Mouse (Mus musculus): ENCODE results near the gene Ctsh. TPM values are rescaled to one million over a fixed set of nuclear protein-coding genes. Genes with fewer than 3 reads are reported as not detected.
"Not testable (repeated sequence)": the region's sequence is repeated elsewhere in the genome, so short reads cannot be mapped to it uniquely, and the experiment has no call there.

Gene Ctsh
- 10 to 100 TPM; 11.5 to 13.8 TPM for total RNA-seq (2021)

DNA sequence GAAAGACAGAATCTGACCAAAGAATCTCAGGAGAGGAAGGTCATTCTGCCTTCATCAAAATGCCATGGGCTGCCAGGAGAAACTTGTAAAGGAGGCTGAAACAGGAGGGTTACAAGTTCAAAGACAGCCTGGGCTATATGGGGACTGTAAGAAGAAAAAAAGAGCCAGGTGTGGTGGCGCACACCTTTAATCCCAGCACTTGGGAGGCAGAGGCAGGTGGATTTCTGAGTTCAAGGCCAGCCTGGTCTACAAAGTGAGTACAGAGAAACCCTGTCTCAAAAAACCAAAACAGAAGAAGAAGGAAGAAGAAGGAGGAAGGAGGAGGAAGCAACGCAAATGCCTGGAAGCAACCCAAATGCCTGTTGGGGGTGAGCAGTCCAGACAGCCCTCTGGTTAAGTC lies at the start of gene Ctsh:
Ctsh (plus strand) TSS at position 301 of the 400 bp plus-strand sequence.
- DNase-seq = no peak

- no peak for DNase-seq
Measured at GRCm38 (mm10) chr9:90006432-90006831, 47.5 kb upstream of the Ctsh start.

GRCm38 (mm10) chr9:90007094-90007493 lies 46.9 kb upstream of the Ctsh start:
- DNase-seq = no peak

- no peak for DNase-seq
Measured at GRCm38 (mm10) chr9:90008138-90008537, 45.8 kb upstream of the Ctsh start.

- no peak for DNase-seq
Measured at GRCm38 (mm10) chr9:90011849-90012248, 42.1 kb upstream of the Ctsh start.

DNA sequence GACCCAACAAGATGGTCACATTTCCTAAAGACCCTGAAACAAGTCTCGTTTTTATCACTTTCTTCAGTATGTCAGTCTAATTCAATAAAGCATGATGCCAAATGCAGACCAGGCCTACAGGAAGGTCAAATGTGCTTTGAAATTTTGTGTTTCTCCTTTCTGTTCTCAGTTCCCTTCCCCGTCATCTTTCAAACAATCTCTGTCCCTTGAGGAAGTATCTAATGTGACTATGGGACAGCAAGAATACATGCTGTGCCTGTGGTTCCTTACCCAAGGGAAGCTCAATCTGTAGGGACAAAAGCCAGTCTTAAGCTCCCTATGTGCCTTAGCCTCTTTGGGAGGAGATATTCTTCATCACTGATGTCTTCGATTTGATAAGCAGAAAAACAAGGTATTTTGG lies 39.3 kb upstream of the Ctsh start:
- DNase-seq = no peak

GRCm38 (mm10) chr9:90016204-90016603 lies 37.7 kb upstream of the Ctsh start:
- no peak for DNase-seq

GRCm38 (mm10) chr9:90020866-90021265 lies 33.1 kb upstream of the Ctsh start:
- peak; percentile 61 to 66 for DNase-seq

DNA sequence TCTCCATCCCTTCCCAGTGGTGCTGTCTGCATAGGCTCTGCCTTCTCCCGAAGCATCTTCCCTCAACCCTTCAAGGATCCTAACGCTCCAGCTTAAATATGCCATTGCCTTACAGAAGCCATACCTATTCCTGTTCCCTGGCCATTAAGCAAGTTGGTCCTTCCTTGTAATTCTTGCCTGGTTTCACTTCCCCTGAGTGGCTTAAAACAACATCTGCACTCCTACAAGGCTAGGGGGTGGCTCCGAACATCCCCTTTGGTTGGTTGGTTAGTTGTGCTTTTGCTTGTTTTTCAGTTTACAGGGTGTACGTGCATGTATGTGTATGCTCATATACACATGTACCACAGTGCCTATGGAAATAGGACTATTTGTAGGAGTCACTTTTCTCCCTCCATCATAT lies 32.5 kb upstream of the Ctsh start:
- DNase-seq = no peak

DNA sequence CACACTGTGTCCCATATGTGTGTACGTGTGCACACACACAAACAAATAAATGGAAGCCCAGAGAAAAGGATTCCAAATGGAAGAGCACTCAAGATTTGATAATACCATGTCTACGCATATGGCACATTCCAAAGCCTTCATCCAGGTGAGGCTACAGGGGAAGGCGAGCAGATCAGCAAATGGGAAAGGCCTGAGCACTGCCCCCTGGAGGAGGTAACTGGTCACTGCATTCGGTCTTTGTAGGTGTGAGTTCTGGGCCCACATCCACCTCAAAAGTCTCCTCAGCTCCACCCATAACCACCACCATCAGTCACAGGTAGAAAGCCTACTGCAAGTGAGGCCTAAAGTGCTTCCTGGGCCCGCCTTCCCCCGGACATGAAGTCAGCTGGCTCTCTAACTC lies 26.2 kb upstream of the Ctsh start:
- no peak for DNase-seq

DNA sequence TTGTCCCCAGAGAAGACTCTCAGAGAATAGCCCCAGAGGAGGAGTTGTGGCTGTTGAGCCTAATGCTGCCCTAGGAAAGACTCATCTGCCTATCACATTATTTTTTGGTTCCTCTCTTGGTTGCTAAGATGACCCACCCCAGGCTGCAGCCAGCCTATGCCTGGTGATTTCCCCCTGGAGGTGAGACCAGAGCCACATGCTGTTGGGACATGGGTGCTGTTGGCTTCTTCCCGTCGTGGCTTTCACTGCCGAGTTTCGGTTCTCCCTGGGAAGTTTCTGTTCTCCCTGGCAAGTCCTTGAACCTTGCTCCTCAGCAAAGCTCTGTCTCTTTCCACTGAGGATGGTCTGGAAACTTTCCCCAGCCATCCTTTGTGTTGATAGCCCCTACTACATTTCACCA lies 20.0 kb upstream of the Ctsh start:
- DNase-seq = no peak

DNA sequence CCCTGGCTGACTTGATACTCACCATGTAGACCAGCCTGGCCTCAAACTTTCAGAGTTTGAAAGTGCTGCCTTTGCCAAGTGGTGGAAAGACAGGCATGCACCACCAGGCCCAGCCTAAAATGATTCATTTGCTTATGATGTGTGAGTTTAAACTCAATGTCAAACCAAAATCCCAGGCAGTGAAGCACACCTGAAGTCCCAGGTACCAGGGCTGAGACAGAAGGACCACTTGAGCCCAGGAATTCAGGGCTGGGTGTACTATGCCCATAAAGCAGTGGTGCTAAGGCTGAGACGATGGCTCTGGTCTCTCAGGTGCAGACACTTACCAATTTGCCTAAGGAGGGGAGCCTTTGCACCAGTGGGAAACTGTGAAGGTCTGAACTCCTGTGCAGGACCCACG lies 18.8 kb upstream of the Ctsh start:
- DNase-seq = no peak

- DNase-seq = no peak
Measured at GRCm38 (mm10) chr9:90035794-90036193, 18.2 kb upstream of the Ctsh start.

GRCm38 (mm10) chr9:90036313-90036712 lies 17.6 kb upstream of the Ctsh start:
- no peak for DNase-seq

DNA sequence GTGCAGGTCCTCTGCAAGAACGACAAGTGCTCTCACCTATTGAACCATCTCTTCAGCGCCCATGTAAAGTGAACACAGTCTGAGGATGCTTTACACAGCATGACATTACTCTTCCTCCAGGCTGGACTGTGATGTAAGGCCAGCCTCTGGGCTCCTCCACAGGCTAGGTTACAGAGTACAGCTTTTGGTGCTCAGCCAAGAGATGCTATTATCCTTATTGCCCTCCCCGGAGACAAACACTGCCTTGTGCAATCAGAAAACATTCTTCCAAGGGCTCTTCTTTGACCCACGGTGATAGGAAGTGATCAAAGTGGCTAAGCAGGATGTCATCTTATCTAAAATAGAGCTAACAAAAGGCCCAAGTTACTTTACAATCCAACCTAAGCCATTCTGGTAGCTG lies 15.4 kb upstream of the Ctsh start:
- no peak for DNase-seq

GRCm38 (mm10) chr9:90040916-90041315 lies 13.0 kb upstream of the Ctsh start:
- DNase-seq = no peak

DNA sequence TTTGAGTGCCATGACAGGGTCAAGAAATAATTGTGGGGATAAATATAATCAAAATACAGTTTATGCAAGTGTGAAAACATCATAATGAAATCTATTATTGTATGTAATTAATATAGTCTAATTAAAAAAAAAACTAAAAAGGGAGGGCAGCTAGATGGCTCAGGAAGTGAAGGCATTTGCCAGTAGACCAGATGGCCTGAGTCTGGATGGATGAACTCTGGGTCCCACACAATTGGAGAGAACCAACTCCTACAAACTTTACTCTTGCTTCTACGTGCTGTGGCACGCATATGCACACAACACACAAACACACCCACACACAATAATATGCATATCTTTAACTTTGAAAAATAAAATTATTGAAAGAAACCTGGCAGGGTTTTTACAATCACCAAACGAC lies 12.4 kb upstream of the Ctsh start:
- no peak for DNase-seq

DNA sequence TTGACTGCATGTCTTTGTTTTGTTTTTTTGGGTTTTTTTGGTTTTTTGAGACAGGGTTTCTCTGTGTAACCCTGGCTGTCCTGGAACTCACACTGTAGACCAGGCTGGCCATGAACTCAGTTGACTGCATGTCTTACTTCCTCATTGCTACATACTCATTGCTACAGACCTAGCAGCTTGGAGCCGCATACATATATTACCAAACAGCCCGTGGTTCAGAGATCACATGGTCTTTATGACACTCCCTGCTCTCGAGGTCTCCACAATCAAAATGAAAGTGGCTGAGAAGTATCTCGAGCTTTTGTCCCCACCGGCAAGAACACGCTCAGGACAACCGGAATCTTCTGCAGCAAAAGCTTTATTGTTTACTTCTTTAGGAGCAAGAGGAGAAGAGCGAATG lies 11.0 kb upstream of the Ctsh start:
- DNase-seq = not testable (repeated sequence)

GRCm38 (mm10) chr9:90045191-90045590 lies 8.8 kb upstream of the Ctsh start:
- no peak for DNase-seq

GRCm38 (mm10) chr9:90047937-90048627 lies 5.9 kb upstream of the Ctsh start:
- DNase-seq = no peak

GRCm38 (mm10) chr9:90054371-90055145 lies 606 bp downstream of the Ctsh start:
- no peak for DNase-seq

DNA sequence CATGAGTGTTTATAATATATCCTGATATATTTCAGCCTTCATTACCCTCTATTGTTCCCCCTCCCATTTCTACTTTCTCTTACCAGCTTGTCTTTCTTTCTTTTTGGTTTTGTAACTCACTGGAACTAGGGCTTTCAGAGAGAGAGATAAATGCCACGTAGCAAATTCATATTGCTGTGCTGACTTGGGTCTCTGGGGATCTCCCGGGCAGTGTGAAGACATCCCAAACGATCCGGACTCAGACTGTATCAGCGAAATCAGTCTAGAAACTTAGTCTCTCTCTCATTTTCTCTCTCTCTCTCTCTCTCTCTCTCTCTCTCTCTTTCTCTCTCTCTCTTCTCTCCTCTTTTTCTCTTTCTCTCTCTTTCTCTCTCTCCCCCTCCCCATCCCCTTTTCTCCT lies 1.5 kb downstream of the Ctsh start:
- no peak for DNase-seq

- DNase-seq = no peak
Measured at GRCm38 (mm10) chr9:90055911-90056310, 2.0 kb downstream of the Ctsh start.

GRCm38 (mm10) chr9:90056716-90057115 lies 2.8 kb downstream of the Ctsh start:
- DNase-seq = no peak
